Mouse (Mus musculus) brown adipose tissue, adult 24 weeks (tissue): ENCODE results near the gene Tmigd1. TPM values are rescaled to one million over a fixed set of nuclear protein-coding genes. Genes with fewer than 3 reads are reported as not detected.

Experiments used
- H3K27ac ChIP-seq: fragments of 200-500 bp; replicated peaks from 2 replicates; pipeline ENCODE4 v1.5.1; 2012; ENCODE audit warnings: low read depth, mild to moderate bottlenecking, low read length
- H3K4me1 ChIP-seq: fragments of 200-500 bp; 2 replicates; pipeline ENCODE4 v1.6.1; 2012; ENCODE audit warnings: low read length, mixed read lengths; ENCODE audit not compliant: control insufficient read depth, insufficient read depth, insufficient read length
- H3K4me3 ChIP-seq: fragments of 200-500 bp; 2 replicates; pipeline ENCODE4 v1.5.1; 2012; ENCODE audit warnings: low read depth, mild to moderate bottlenecking, low read length, moderate library complexity; ENCODE audit not compliant: insufficient read depth
- polyA plus RNA-seq: library from polyadenylated mRNA; stranded (reverse); fragments of >200 nt; gene quantifications from 2 replicates; pipeline ENCODE4 v1.2.4, GENCODE M21; 2012; ENCODE audit not compliant: missing spikeins, insufficient read depth, insufficient read length

The Tmigd1 gene
- polyA plus RNA-seq, 1 experiment, result 1.5 TPM

DNA sequence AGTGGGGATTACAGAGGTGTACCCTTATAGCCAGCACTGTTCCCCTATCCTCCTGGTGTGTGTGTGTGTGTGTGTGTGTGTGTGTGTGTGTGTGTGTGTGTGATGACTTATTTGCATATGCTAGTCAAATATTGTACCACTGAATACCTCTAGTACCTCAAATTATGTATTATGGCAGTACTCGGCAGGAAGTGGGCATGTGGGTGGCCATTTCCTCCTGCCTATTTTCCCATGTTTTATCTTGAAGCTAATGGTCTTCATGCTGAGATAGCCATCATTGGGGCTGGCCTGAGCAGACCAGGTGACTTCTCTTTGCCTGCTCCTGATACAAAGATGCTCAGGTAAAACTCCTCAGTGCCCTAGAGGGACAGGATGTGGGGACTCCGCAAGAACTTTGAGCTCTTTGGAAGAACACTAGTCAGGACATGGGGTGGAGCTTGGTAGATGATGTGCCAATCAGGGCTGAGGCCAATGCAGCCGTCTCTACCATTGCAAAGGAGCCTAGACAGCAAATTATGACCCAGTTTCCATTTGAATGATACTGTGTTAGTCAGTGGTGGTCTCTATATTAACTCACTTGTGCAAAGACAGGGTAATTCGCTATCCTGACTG lies 10.1 kb upstream of the Tmigd1 start:
- H3K4me3 ChIP-seq, result no peak overlapping the region
- H3K4me1 ChIP-seq, result peaks cover 24% of the 10 kb centered on the region
- peak overlapping the region; percentile 39 for H3K27ac ChIP-seq

DNA sequence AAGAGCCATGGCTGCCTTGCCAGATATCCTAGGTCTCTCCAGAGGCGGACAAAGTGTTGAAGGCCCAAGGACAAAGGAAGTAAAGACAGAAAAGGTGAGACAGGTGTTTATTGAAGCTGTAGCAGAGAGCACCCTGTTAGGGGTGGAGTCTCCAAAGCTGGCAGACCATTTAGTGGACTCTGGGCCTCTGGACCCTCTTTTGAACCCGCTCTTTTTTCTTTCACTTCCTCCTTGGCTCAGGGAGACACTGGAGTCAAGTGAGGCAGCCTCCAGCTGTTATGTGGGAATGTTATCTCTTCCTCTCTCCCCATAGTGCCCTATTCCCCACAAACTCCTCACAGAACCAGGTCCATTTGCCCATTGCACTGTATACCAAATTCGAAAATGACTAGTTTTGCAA lies 9.0 kb upstream of the Tmigd1 start:
- peaks cover 27% of the 10 kb centered on the region for H3K4me1 ChIP-seq
- no peak overlapping the region for H3K4me3 ChIP-seq
- peak overlapping the region; percentile 86 for H3K27ac ChIP-seq

DNA sequence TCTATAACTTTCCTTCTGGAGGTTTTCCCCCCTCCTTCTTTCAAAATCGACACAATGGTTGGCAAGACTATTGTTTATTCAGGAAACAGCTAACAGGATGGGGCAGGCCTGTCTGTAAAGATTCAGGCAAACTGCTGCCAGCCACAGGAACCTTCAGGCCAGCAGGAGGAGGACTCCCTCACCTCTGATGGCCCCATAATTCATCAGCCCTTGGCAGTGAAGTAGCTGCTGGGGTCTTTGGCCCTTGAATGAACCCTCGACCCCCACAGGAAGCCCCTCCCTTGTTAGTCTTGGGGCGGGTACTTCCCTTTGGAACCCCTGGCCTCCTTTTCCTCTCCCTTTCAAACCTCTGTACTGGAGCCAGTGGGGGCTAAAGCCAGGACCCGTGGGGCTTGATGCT lies 8.4 kb upstream of the Tmigd1 start:
- H3K4me3 ChIP-seq, result no peak overlapping the region
- H3K27ac ChIP-seq, result peak overlapping the region; percentile 86

GRCm38 (mm10) chr11:76894240-76894639 lies 7.7 kb upstream of the Tmigd1 start:
- Histone ChIP-seq H3K4me3 (no peak overlapping the region), H3K4me1 (peaks cover 32% of the 10 kb centered on the region), H3K27ac (peak overlapping the region; percentile 86)

More for the DNA sequence above, 8.4 kb upstream of the Tmigd1 start:
- peaks cover 32% of the 10 kb centered on the region for H3K4me1 ChIP-seq

GRCm38 (mm10) chr11:76896360-76896759 lies 5.6 kb upstream of the Tmigd1 start:
- no peak overlapping the region for H3K27ac ChIP-seq
- H3K4me1 ChIP-seq, result peaks cover 27% of the 10 kb centered on the region
- H3K4me3 ChIP-seq, result no peak overlapping the region

- peaks cover 22% of the 10 kb centered on the region for H3K4me1 ChIP-seq
- no peak overlapping the region for H3K4me3 ChIP-seq
- no peak overlapping the region for H3K27ac ChIP-seq
Measured at GRCm38 (mm10) chr11:76897126-76897525, 4.8 kb upstream of the Tmigd1 start.

GRCm38 (mm10) chr11:76897871-76898270 lies 4.1 kb upstream of the Tmigd1 start:
- peak overlapping the region; percentile 57 for H3K27ac ChIP-seq
- peaks cover 17% of the 10 kb centered on the region for H3K4me1 ChIP-seq

GRCm38 (mm10) chr11:76898751-76899150 lies 3.2 kb upstream of the Tmigd1 start:
- H3K27ac ChIP-seq, result no peak overlapping the region
- peaks cover 10% of the 10 kb centered on the region for H3K4me1 ChIP-seq
- no peak overlapping the region for H3K4me3 ChIP-seq

More at GRCm38 (mm10) chr11:76897871-76898270, 4.1 kb upstream of the Tmigd1 start:
- no peak overlapping the region for H3K4me3 ChIP-seq

- H3K4me3 ChIP-seq, result no peak overlapping the region
- H3K4me1 ChIP-seq, result peaks cover 10% of the 10 kb centered on the region
- no peak overlapping the region for H3K27ac ChIP-seq
Measured at GRCm38 (mm10) chr11:76899758-76900738, 1.9 kb upstream of the Tmigd1 start.

GRCm38 (mm10) chr11:76904340-76904739 lies 2.4 kb downstream of the Tmigd1 start:
- no peak overlapping the region for H3K27ac ChIP-seq
- H3K4me1 ChIP-seq, result peaks cover 2% of the 10 kb centered on the region; the same call in 1 of the 2 replicates

GRCm38 (mm10) chr11:76908651-76909050 lies 6.7 kb downstream of the Tmigd1 start:
- Histone ChIP-seq H3K4me1 (no peaks in the 10 kb centered on the region), H3K4me3 (no peak overlapping the region), H3K27ac (no peak overlapping the region)

More at GRCm38 (mm10) chr11:76904340-76904739, 2.4 kb downstream of the Tmigd1 start:
- H3K4me3 ChIP-seq, result no peak overlapping the region

- no peak overlapping the region for H3K4me3 ChIP-seq
- no peak overlapping the region for H3K27ac ChIP-seq
- H3K4me1 ChIP-seq, result no peaks in the 10 kb centered on the region
Measured at GRCm38 (mm10) chr11:76911325-76912054, 9.5 kb downstream of the Tmigd1 start.

DNA sequence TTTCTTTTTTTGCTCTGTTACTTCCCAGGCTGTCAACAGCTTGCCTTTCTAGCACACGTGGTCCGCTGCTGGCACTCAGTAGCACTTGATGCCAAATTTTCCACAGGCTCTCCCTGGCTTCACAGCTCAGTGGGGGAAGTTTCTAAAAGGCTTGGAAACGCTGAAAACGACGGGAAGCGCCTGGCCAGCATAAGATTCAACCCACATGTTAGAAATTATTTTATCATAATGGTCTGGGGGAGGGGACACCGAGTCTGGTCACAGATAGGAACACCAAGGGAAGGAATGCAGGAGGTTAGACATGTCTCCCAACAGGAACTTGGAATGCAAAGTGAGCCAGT lies 10.1 kb downstream of the Tmigd1 start:
- Histone ChIP-seq H3K4me3 (no peak overlapping the region), H3K4me1 (no peaks in the 10 kb centered on the region), H3K27ac (no peak overlapping the region)

DNA sequence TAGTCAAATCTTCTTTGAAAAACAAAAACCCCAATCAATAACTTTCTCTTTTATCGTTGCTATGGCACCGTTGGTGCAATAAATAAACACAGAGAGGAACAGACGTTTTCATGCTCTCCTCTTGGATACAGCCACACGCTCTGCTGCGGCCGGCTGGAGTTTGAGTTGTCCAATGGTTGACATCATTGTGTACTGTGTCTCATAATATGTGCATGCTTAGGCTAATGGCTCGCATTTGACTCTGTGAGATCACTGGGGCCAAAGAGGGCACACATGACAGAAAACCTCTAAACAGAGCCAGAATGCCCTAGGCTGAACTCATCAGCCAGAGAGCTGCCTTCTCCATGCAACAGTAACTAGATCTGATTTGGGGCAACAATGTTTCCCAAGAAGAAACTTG lies 12.4 kb downstream of the Tmigd1 start:
- Histone ChIP-seq H3K27ac (no peak overlapping the region), H3K4me3 (no peak overlapping the region), H3K4me1 (no peaks in the 10 kb centered on the region)
